Mouse (Mus musculus): ENCODE measurements around the gene Coa5. TPM values are rescaled to one million over a fixed set of nuclear protein-coding genes. Genes with fewer than 3 reads are reported as not detected.

Coa5 gene
- polyA plus RNA-seq, 1 experiment from 2014 or later = 63.8 TPM

DNA sequence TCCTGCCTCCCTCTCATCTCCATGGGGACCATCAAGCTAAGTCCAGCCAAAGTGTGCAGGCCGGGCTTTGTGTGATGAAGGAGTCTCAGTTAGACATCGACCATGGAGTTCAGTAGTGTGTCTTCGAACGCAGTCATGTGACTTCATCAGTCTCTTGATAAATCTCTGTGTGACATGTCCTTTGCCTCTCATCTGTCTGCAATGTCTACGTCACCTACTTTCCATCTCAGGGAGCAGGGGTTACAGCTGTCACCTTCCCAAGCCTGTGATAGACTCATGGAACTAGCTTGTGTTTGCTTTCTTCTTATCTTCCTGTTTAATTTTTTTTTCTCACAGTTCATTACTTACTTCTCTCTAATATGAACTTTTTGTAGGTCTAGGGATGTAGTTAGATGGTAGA lies 49.0 kb downstream of the Coa5 start:
- H3K9ac ChIP-seq (ENCODE audit: low read depth, low read length) = no peak overlapping the region
- no peak; the same call in 1 of the 2 replicates for ATAC-seq
- H3K4me1 ChIP-seq (ENCODE audit: control insufficient read depth, insufficient read depth, low read length) = no peaks in the 10 kb centered on the region
- no peaks in the 10 kb centered on the region for H3K27me3 ChIP-seq (replicated peaks; ENCODE audit: control insufficient read depth, insufficient read depth, low read length)
- 86% methylated on average over 5 of the region's 5 CpGs for WGBS
- H3K4me3 ChIP-seq (ENCODE audit: low read length) = no peak overlapping the region
- H3K27ac ChIP-seq (ENCODE audit: low read length) = no peak overlapping the region
- H3K4me2 ChIP-seq (ENCODE audit: low read depth, low read length) = no peak overlapping the region
- H3K9me3 ChIP-seq (ENCODE audit: control insufficient read depth, low read length) = no peaks in the 10 kb centered on the region
- H3K36me3 ChIP-seq (ENCODE audit: control insufficient read depth, insufficient read depth, low read length) = 0 out of 2 replicates have a peak, but pooled peaks cover 4% of the 10 kb centered on the region

DNA sequence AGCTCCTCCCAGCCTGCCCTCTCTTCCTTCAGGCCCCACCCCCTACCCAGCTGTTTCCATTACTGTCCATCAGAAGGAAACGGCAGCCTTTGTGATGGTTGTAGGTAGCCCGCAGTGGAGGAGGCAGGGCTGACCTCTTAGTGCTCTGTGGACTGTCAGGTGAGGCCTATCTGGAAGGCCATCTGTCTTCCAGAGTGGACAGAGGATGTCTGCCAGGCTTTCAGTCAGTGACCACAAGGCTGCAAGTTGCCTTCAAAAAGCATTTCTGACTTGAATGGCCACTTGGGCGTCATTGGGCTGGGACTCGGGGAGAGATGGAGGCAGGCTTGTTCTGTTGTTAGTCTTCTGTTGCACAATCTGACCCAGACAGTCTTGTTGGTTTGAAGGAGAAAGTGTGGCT lies 50.4 kb downstream of the Coa5 start:
- no peak for ATAC-seq
- no peak overlapping the region for H3K4me2 ChIP-seq (ENCODE audit: low read depth, low read length)
- 60% methylated on average over 4 of the region's 4 CpGs for WGBS

DNA sequence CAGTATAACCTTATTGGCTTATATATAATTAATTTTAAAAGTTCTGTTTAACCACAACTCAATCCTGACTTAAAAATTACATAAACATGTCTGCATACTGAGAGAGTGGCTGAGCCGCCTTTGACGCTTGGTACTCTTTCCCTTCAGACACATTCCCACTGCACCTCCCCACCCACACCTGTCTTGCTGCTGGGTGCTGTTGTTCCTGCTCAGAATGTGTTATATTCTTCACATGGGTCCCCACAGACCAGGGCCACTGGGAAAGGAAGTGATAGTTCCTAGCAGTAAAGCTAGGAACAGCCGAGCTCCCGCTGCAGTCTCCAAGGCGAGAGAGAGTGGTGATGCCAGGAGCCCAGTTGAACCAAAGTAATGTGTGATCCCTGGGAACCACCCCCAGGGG lies 51.8 kb downstream of the Coa5 start:
- no peak for ATAC-seq
- no peak overlapping the region for H3K4me3 ChIP-seq (ENCODE audit: low read length)
- no peaks in the 10 kb centered on the region for H3K27me3 ChIP-seq (replicated peaks; ENCODE audit: control insufficient read depth, insufficient read depth, low read length)
- H3K9me3 ChIP-seq (ENCODE audit: control insufficient read depth, low read length) = no peaks in the 10 kb centered on the region
- no peak overlapping the region for H3K9ac ChIP-seq (ENCODE audit: low read depth, low read length)
- H3K36me3 ChIP-seq (ENCODE audit: control insufficient read depth, insufficient read depth, low read length) = 0 out of 2 replicates have a peak, but pooled peaks cover 4% of the 10 kb centered on the region
- no peaks in the 10 kb centered on the region for H3K4me1 ChIP-seq (ENCODE audit: control insufficient read depth, insufficient read depth, low read length)
- no peak overlapping the region for H3K27ac ChIP-seq (ENCODE audit: low read length)
- 87% methylated on average over 5 of the region's 5 CpGs for WGBS
- H3K4me2 ChIP-seq (ENCODE audit: low read depth, low read length) = no peak overlapping the region

More for the DNA sequence above, 50.4 kb downstream of the Coa5 start:
- H3K9ac ChIP-seq (ENCODE audit: low read depth, low read length) = no peak overlapping the region
- H3K4me1 ChIP-seq (ENCODE audit: control insufficient read depth, insufficient read depth, low read length) = no peaks in the 10 kb centered on the region
- no peak overlapping the region for H3K27ac ChIP-seq (ENCODE audit: low read length)
- no peaks in the 10 kb centered on the region for H3K27me3 ChIP-seq (replicated peaks; ENCODE audit: control insufficient read depth, insufficient read depth, low read length)
- H3K36me3 ChIP-seq (ENCODE audit: control insufficient read depth, insufficient read depth, low read length) = 0 out of 2 replicates have a peak, but pooled peaks cover 4% of the 10 kb centered on the region
- no peak overlapping the region for H3K4me3 ChIP-seq (ENCODE audit: low read length)
- H3K9me3 ChIP-seq (ENCODE audit: control insufficient read depth, low read length) = no peaks in the 10 kb centered on the region

DNA sequence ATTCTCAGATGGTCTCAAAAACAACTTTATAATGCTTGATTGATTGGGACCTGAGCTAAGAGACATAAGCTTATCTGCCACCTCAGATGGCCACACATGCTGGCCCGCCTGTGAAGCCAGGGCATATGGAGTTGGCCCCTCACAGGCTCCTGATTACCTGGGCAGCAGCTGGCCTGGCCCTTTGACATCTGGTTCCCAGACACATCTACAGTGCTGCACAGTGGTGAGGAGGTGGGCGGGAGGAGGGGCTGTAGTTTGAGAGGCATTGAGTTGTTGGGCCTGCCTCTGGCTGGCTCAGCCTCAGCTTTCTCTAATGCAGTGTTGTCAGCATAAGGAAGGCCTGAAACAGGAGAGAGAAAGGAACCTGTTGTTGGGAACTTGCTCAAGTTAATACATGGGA lies 53.2 kb downstream of the Coa5 start:
- 80% methylated on average over 2 of the region's 2 CpGs for WGBS
- peaks cover 4% of the 10 kb centered on the region; the same call in 1 of the 2 replicates for H3K36me3 ChIP-seq (ENCODE audit: control insufficient read depth, insufficient read depth, low read length)
- H3K27ac ChIP-seq (ENCODE audit: low read length) = no peak overlapping the region
- H3K27me3 ChIP-seq (replicated peaks; ENCODE audit: control insufficient read depth, insufficient read depth, low read length) = no peaks in the 10 kb centered on the region
- H3K4me1 ChIP-seq (ENCODE audit: control insufficient read depth, insufficient read depth, low read length) = no peaks in the 10 kb centered on the region
- H3K9ac ChIP-seq (ENCODE audit: low read depth, low read length) = no peak overlapping the region
- no peak overlapping the region for H3K4me3 ChIP-seq (ENCODE audit: low read length)
- ATAC-seq = no peak
- H3K4me2 ChIP-seq (ENCODE audit: low read depth, low read length) = no peak overlapping the region
- H3K9me3 ChIP-seq (ENCODE audit: control insufficient read depth, low read length) = no peaks in the 10 kb centered on the region

DNA sequence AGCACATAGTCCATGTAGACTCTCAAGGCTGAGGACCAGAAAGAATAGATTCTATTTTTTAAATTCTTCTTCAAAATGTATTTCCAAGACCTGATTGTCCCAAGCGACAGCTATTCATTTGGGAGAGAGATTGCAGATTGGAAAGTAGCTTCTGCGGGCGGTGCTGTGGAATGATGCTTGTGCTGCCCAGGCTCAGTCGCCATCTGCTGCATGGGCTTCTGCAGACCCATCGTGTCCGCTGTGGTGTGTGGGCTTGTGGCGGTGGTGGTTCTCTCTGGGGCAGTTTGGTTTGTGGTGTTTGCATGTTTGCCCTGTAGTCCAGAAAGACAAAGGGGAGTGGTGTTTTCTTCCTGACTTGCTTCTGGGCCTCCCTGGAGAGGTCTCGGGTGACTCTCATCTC lies 53.7 kb downstream of the Coa5 start:
- H3K9ac ChIP-seq (ENCODE audit: low read depth, low read length) = no peak overlapping the region
- H3K27ac ChIP-seq (ENCODE audit: low read length) = no peak overlapping the region
- H3K9me3 ChIP-seq (ENCODE audit: control insufficient read depth, low read length) = no peaks in the 10 kb centered on the region
- WGBS = 90% methylated on average over 8 of the region's 8 CpGs
- ATAC-seq = no peak
- no peak overlapping the region for H3K4me3 ChIP-seq (ENCODE audit: low read length)
- no peak overlapping the region for H3K4me2 ChIP-seq (ENCODE audit: low read depth, low read length)
- peaks cover 4% of the 10 kb centered on the region; the same call in 1 of the 2 replicates for H3K36me3 ChIP-seq (ENCODE audit: control insufficient read depth, insufficient read depth, low read length)
- H3K4me1 ChIP-seq (ENCODE audit: control insufficient read depth, insufficient read depth, low read length) = no peaks in the 10 kb centered on the region
- no peaks in the 10 kb centered on the region for H3K27me3 ChIP-seq (replicated peaks; ENCODE audit: control insufficient read depth, insufficient read depth, low read length)

DNA sequence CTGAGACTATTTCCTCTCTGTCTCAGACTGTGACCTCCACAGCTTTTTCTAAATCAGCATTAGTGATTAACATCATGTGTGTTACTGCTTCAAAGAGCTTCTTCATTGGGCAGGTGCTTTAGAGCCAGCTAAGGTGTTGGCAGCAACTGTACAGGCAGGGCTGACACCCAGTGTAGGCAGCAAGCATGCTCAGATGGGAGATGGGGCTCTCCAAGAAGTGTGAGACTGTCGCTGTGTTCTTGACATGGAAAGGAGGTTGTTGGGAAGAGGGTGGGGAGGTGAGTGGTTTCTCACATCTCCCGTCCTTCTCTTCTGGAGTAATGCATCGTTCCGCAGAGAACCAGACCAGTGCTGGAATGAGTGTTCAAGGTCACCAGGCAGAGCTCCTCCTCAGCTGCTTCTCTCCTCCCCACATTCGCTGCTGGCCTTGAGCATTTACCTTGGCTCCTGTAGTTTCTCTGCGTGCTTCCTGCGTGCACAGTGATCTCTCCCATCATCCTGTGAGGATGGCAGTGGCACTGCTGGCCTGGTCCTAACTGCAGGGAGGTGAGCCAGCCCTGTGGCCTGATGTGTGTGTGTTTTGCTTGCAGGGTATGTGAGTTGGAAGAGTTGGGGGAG lies 61.0 kb downstream of the Coa5 start:
- Histone ChIP-seq H3K4me3 (ENCODE audit: low read length) (no peak overlapping the region), H3K27ac (ENCODE audit: low read length) (no peak overlapping the region), H3K36me3 (ENCODE audit: control insufficient read depth, insufficient read depth, low read length) (peaks cover 8% of the 10 kb centered on the region), H3K4me1 (ENCODE audit: control insufficient read depth, insufficient read depth, low read length) (no peaks in the 10 kb centered on the region), H3K9ac (ENCODE audit: low read depth, low read length) (no peak overlapping the region), H3K27me3 (replicated peaks; ENCODE audit: control insufficient read depth, insufficient read depth, low read length) (no peaks in the 10 kb centered on the region), H3K4me2 (ENCODE audit: low read depth, low read length) (no peak overlapping the region), H3K9me3 (ENCODE audit: control insufficient read depth, low read length) (no peaks in the 10 kb centered on the region)
- 84% methylated on average over 7 of the region's 7 CpGs for WGBS
- no peak for ATAC-seq

DNA sequence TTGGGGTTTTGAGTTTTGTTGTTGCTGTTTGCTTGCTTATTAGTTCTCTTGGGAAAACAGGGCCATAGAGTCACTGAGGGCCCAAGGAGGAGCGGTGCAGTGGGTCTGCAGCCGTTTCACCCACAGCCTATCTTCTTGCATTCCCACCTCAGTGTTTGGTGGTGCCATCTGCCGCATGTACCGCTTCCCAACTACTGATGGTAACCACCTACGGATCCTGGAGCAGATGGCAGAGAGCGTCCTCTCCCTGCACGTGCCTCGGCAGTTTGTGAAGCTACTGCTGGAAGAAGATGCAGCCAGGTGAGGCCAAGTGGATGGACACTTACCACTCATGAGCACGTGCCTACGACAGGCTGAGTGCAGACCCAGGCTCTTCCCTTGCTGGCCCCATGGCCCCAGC lies 61.8 kb downstream of the Coa5 start:
- Histone ChIP-seq H3K4me3 (ENCODE audit: low read length) (no peak overlapping the region), H3K9me3 (ENCODE audit: control insufficient read depth, low read length) (no peaks in the 10 kb centered on the region), H3K27me3 (replicated peaks; ENCODE audit: control insufficient read depth, insufficient read depth, low read length) (no peaks in the 10 kb centered on the region), H3K4me1 (ENCODE audit: control insufficient read depth, insufficient read depth, low read length) (no peaks in the 10 kb centered on the region), H3K9ac (ENCODE audit: low read depth, low read length) (no peak overlapping the region), H3K36me3 (ENCODE audit: control insufficient read depth, insufficient read depth, low read length) (peaks cover 8% of the 10 kb centered on the region), H3K4me2 (ENCODE audit: low read depth, low read length) (no peak overlapping the region), H3K27ac (ENCODE audit: low read length) (no peak overlapping the region)
- no peak for ATAC-seq
- whole genome bisulfite sequencing = 88% methylated on average over 10 of the region's 10 CpGs

Other genes starting within 250 kb of the Coa5 start
- gene Cnga3, start 215.7 kb downstream of the Coa5 start, polyA plus RNA-seq (2015; fragmentation: Nextera tagmentation; extraction: Ambion mirVana) = 0.12 and 0.21 TPM in 2 replicates
- 12.1 and 12.2 TPM in 2 replicates for gene Inpp4a, start 130.2 kb downstream of the Coa5 start, polyA plus RNA-seq (2015; fragmentation: Nextera tagmentation; extraction: Ambion mirVana)
- gene Unc50, start within 50 bp of the Coa5 start, polyA plus RNA-seq (2015; fragmentation: Nextera tagmentation; extraction: Ambion mirVana) = 121 and 131 TPM in 2 replicates
- gene Mgat4a, start 110.9 kb upstream of the Coa5 start, polyA plus RNA-seq (2015; fragmentation: Nextera tagmentation; extraction: Ambion mirVana) = 48.7 and 50.1 TPM in 2 replicates

Measured in intestine, embryonic 16.5 days (tissue).